Mouse (Mus musculus) limb, embryonic 15.5 days (tissue): ENCODE results near the gene Qsox1. TPM values are rescaled to one million over a fixed set of nuclear protein-coding genes. Genes with fewer than 3 reads are reported as not detected.

ENCODE experiments used
- ATAC-seq: fragments of 200-750 bp; cut with Nextera tagmentation; 2 replicates; pipeline ENCODE4 v1.8.0; 2017; ENCODE audit warnings: low read depth, moderate TSS enrichment; ENCODE audit not compliant: insufficient number of reproducible peaks, low FRiP score, low TSS enrichment
- H3K27ac ChIP-seq: fragments of 300-500 bp; sonication (generic); 2 replicates; pipeline ENCODE4 v1.5.1; 2015; ENCODE audit warnings: moderate library complexity, mild to moderate bottlenecking, inconsistent platforms
- H3K27me3 ChIP-seq: fragments of 300-500 bp; sonication (generic); 2 replicates; pipeline ENCODE4 v1.6.1; 2015; ENCODE audit warnings: inconsistent platforms
- H3K36me3 ChIP-seq: fragments of 300-500 bp; sonication (generic); 2 replicates; pipeline ENCODE4 v1.6.1; 2015; ENCODE audit warnings: inconsistent platforms
- H3K4me1 ChIP-seq: fragments of 300-500 bp; sonication (generic); 2 replicates; pipeline ENCODE4 v1.6.1; 2015; ENCODE audit warnings: inconsistent platforms
- H3K4me2 ChIP-seq: fragments of 300-500 bp; sonication (generic); 2 replicates; pipeline ENCODE4 v1.6.1; 2015; ENCODE audit warnings: mild to moderate bottlenecking, inconsistent platforms
- H3K4me3 ChIP-seq: fragments of 300-500 bp; sonication (generic); 2 replicates; pipeline ENCODE4 v1.5.1; 2015; ENCODE audit warnings: mild to moderate bottlenecking, inconsistent platforms
- H3K9ac ChIP-seq: fragments of 300-500 bp; sonication (generic); 2 replicates; pipeline ENCODE4 v1.6.1; 2015; ENCODE audit warnings: inconsistent platforms
- H3K9me3 ChIP-seq: fragments of 300-500 bp; sonication (generic); 2 replicates; pipeline ENCODE4 v1.6.1; 2016; ENCODE audit warnings: inconsistent platforms
- WGBS: fragments of 180-500 bp; shearing (Covaris S2); methylation state at CpG from one replicate; pipeline ENCODE4 v1.1.7; 2015; 5-methylcytosine and 5-hydroxymethylcytosine counted together
- polyA plus RNA-seq: library from polyadenylated mRNA; unstranded; fragments of >200 nt; fragmentation: Nextera tagmentation; extraction: Ambion mirVana; gene quantifications from 2 replicates; pipeline ENCODE4 v1.2.1, GENCODE M21; 2015

The Qsox1 gene
- polyA plus RNA-seq, 1 experiment from 2014 or later = 47.3 TPM

DNA sequence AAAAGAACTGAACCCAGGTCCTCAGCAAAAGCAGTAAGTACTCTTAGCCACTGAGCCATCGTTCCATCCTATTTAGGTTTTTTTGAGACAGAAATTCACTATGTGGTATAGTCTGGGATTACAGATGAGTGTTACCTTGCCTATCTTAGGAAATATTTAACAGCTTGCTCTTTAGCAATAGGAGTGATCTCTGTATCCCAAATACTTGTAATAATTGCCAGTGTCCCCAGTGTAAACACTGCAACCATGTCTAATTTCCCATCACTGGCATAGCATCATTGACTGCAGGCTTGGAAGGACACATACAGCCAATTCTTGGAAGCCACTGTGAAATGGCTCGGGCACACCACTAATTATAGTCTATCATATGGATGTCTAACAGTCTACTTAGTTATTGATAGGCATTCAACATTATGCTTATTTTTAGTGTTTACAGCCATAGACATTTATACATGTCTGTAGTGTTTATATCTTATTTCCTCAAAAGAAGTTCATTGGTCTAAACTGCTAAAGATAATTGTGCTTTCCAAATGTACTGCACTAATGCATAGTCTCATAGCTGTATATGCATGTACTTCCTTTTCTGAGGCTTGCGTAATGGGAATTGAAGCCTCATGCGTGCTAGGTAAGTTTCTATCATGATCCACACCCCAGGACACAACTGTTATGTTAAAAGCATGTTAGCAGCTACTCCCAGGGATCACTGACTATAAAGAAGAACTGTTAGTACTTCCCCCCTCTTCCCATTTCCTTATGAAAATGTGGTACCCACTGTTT lies 13.4 kb upstream of the Qsox1 start:
- Histone ChIP-seq H3K4me1 (no peaks in the 10 kb centered on the region), H3K27ac (no peak overlapping the region), H3K9me3 (no peaks in the 10 kb centered on the region), H3K27me3 (no peaks in the 10 kb centered on the region), H3K4me3 (no peak overlapping the region), H3K4me2 (no peak overlapping the region), H3K36me3 (no peaks in the 10 kb centered on the region), H3K9ac (no peak overlapping the region)
- ATAC-seq = no peak
- WGBS = 89% methylated on average over 4 of the region's 4 CpGs

DNA sequence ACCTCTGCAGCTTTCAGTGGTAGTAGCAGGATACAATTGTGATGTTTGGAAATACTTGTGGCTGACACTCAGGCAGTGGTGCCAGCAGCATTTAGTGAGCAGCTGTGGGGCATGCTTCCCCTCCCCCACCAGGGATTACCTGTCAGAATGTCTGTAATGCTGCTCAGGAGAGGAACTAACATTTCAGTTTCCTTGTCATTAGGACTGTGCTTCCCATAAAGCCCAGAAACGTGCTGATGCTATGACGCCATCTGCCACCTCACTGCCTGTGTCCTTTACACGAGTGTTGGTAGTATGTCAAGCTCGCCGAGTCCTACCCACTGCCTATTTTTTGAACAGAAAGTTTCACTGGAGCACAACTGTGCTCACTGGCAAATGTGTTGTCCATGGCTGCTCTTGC lies 8.0 kb upstream of the Qsox1 start:
- H3K9me3 ChIP-seq = no peaks in the 10 kb centered on the region
- no peaks in the 10 kb centered on the region for H3K27me3 ChIP-seq
- no peaks in the 10 kb centered on the region for H3K36me3 ChIP-seq
- H3K4me1 ChIP-seq = no peaks in the 10 kb centered on the region
- H3K4me3 ChIP-seq = no peak overlapping the region
- H3K27ac ChIP-seq = no peak overlapping the region
- H3K9ac ChIP-seq = no peak overlapping the region
- no peak for ATAC-seq
- no peak overlapping the region for H3K4me2 ChIP-seq
- WGBS = 85% methylated on average over 5 of the region's 5 CpGs

DNA sequence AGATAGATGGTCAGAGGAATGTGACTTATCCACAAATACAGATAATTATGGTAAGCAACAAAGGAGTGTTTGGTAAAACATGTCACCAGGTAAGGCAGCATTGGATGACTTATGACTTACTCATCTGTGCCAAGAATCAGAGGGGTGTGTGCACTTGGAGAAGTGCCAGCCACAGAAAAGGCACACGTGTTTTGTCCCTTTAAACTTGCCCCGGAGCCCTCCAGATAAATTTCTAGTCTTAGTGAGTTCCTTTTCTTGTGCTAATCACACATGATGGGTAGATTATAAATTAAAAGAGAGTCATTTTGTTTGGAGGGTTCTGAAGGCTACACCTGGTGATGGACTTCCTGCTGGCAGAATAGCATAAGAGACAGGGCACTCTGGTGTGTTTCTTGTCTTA lies 3.5 kb upstream of the Qsox1 start:
- H3K4me3 ChIP-seq = no peak overlapping the region
- no peak overlapping the region for H3K9ac ChIP-seq
- peaks cover 13% of the 10 kb centered on the region for H3K4me1 ChIP-seq
- no peak for ATAC-seq
- no peaks in the 10 kb centered on the region for H3K36me3 ChIP-seq
- no peak overlapping the region for H3K27ac ChIP-seq
- no peaks in the 10 kb centered on the region for H3K27me3 ChIP-seq
- 35% methylated on average over 2 of the region's 2 CpGs for WGBS
- no peaks in the 10 kb centered on the region for H3K9me3 ChIP-seq
- no peak overlapping the region for H3K4me2 ChIP-seq

- no peaks in the 10 kb centered on the region for H3K27me3 ChIP-seq
- no peaks in the 10 kb centered on the region for H3K36me3 ChIP-seq
- 0 out of 2 replicates have a peak, but pooled peaks have one; percentile 8 for ATAC-seq
- peak overlapping the region; percentile 76 for H3K4me2 ChIP-seq
- H3K9ac ChIP-seq = peak overlapping the region; percentile 65
- peak overlapping the region; percentile 55; the same call in 1 of the 2 replicates for H3K27ac ChIP-seq
- no peaks in the 10 kb centered on the region for H3K9me3 ChIP-seq
- peak overlapping the region; percentile 70 for H3K4me3 ChIP-seq
- WGBS = 3% methylated on average over 21 of the region's 22 CpGs
- H3K4me1 ChIP-seq = peaks cover 32% of the 10 kb centered on the region
Measured at GRCm38 (mm10) chr1:155811995-155812580, 601 bp downstream of the Qsox1 start.

DNA sequence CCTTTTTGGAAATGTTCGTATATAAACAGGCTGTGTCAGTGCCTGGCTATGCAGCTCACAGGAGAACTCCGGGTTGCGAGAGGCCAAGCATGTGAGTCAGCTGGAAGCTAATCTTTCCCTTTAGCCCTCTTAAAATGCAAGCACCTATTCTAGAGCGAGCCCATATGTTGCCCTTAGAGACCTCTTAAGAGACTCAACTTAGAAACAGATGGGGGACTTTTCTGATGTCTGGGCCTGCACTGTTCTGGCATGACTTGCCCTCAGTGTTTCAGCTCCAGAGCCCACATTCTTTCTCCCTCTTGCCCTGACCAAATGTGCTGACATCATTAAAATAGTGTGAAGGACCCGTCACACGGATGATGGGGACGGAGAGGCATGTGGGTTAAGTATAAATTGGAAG lies 2.1 kb downstream of the Qsox1 start:
- Histone ChIP-seq H3K4me1 (peaks cover 32% of the 10 kb centered on the region), H3K4me3 (0 out of 2 replicates have a peak overlapping the region, but pooled peaks have one; percentile 70), H3K9ac (0 out of 2 replicates have a peak overlapping the region, but pooled peaks have one; percentile 7), H3K27me3 (no peaks in the 10 kb centered on the region), H3K27ac (no peak overlapping the region; the same call in 1 of the 2 replicates), H3K9me3 (no peaks in the 10 kb centered on the region), H3K36me3 (no peaks in the 10 kb centered on the region), H3K4me2 (peak overlapping the region; percentile 21; the same call in 1 of the 2 replicates)
- WGBS = 46% methylated on average over 7 of the region's 7 CpGs
- ATAC-seq = no peak

DNA sequence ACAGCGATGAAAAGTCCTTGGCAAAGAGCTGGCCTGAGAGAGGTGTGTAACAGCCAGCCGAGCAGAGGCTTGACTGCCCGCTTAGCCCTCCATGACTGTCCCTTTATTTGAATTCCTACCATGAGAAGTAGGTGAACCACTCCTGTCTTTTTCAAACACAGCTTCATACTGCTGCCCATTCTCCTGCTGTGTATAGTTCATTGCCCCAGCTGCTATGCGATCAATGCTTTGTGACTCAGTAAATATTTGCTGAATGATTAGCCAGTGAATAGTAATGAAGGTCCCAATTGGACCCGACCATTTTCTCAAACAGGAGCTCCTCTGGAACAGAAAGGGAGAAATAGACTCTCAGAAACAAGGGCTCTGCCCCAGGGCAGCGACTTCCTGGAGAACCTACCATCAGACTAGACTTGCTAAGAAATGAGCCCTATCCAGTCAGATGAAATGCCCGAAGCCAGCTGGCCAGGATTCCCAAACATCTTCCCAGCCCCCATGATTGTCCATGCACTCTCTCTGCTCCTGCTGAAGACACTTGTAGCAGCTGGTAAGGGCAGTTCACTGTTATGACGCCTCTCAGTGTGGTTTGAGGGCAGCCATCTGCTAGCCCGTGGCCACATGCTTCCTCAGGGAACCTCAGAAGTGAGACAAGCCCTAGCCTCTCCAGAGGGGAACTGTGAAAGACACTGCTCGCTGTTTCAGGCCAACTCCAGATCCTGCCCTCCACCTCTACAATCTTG lies 2.8 kb downstream of the Qsox1 start:
- no peak for ATAC-seq
- 0 out of 2 replicates have a peak overlapping the region, but pooled peaks have one; percentile 7 for H3K9ac ChIP-seq
- H3K4me3 ChIP-seq = no peak overlapping the region
- H3K4me1 ChIP-seq = peaks cover 32% of the 10 kb centered on the region
- 63% methylated on average over 10 of the region's 10 CpGs for WGBS
- H3K27ac ChIP-seq = no peak overlapping the region; the same call in 1 of the 2 replicates
- H3K4me2 ChIP-seq = 0 out of 2 replicates have a peak overlapping the region, but pooled peaks have one; percentile 21
- no peaks in the 10 kb centered on the region for H3K36me3 ChIP-seq
- H3K9me3 ChIP-seq = no peaks in the 10 kb centered on the region
- H3K27me3 ChIP-seq = no peaks in the 10 kb centered on the region

DNA sequence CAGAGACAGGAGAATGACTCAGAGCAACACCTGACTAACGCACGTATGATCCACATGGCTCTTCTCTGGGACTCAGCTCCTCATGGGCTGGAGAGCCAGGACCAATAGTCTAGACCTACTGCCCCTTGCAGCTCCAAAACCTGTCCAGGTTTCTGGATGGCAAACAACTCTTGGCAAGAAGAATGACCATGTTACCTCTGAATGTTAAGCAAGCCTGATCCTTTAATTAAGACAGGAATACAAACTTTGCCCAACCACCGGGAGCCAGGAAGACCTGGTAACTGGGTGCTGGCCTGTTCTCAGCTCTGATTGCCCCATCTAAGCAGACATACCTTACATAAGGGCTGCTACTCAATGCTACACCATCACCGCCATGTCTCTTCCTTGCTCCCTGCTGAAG lies 4.4 kb downstream of the Qsox1 start:
- Histone ChIP-seq H3K9me3 (no peaks in the 10 kb centered on the region), H3K4me2 (no peak overlapping the region), H3K4me1 (peaks cover 28% of the 10 kb centered on the region), H3K4me3 (no peak overlapping the region), H3K27me3 (no peaks in the 10 kb centered on the region), H3K27ac (no peak overlapping the region), H3K9ac (no peak overlapping the region), H3K36me3 (0 out of 2 replicates have a peak, but pooled peaks cover 3% of the 10 kb centered on the region)
- no peak for ATAC-seq
- 90% methylated on average over 4 of the region's 4 CpGs for whole genome bisulfite sequencing

DNA sequence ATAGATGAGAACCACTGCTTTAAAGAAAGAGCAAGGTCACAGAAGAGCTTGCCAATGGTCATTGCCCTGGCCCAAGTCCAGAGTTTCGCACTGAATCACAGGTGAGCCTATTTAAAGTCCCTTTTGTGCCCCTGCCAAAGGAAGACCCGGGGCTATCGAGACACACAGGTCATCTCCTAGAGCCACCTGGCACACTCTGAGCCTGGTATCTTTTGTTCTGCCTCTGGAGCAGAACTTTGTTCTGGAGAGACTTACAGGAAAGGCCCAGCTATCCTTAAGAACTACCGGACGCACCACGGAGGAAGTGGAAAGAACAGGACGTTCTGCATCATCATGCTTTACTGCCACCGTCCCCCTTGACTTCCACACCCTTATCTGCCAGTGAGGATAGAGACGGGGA lies 7.1 kb downstream of the Qsox1 start:
- H3K4me3 ChIP-seq = no peak overlapping the region
- no peak overlapping the region for H3K4me2 ChIP-seq
- H3K36me3 ChIP-seq = peaks cover 15% of the 10 kb centered on the region
- 90% methylated on average over 9 of the region's 9 CpGs for WGBS
- no peaks in the 10 kb centered on the region for H3K9me3 ChIP-seq
- no peak for ATAC-seq
- H3K9ac ChIP-seq = no peak overlapping the region
- no peak overlapping the region for H3K27ac ChIP-seq
- H3K27me3 ChIP-seq = no peaks in the 10 kb centered on the region
- H3K4me1 ChIP-seq = peaks cover 14% of the 10 kb centered on the region

GRCm38 (mm10) chr1:155801014-155801991 lies 11.4 kb downstream of the Qsox1 start:
- Histone ChIP-seq H3K4me2 (no peak overlapping the region), H3K4me1 (0 out of 2 replicates have a peak, but pooled peaks cover 2% of the 10 kb centered on the region)
- WGBS = 67% methylated on average over 11 of the region's 11 CpGs

GRCm38 (mm10) chr1:155798000-155798399 lies 14.7 kb downstream of the Qsox1 start:
- H3K4me1 ChIP-seq = 0 out of 2 replicates have a peak, but pooled peaks cover 2% of the 10 kb centered on the region
- no peaks in the 10 kb centered on the region for H3K27me3 ChIP-seq
- no peak overlapping the region for H3K27ac ChIP-seq
- ATAC-seq = no peak
- WGBS = 88% methylated on average over 4 of the region's 4 CpGs
- H3K9me3 ChIP-seq = no peaks in the 10 kb centered on the region
- no peak overlapping the region for H3K9ac ChIP-seq
- H3K4me2 ChIP-seq = no peak overlapping the region
- H3K4me3 ChIP-seq = no peak overlapping the region
- H3K36me3 ChIP-seq = peaks cover 37% of the 10 kb centered on the region

More at GRCm38 (mm10) chr1:155801014-155801991, 11.4 kb downstream of the Qsox1 start:
- Histone ChIP-seq H3K9me3 (no peaks in the 10 kb centered on the region), H3K4me3 (no peak overlapping the region), H3K27me3 (no peaks in the 10 kb centered on the region), H3K9ac (no peak overlapping the region), H3K36me3 (peaks cover 19% of the 10 kb centered on the region), H3K27ac (no peak overlapping the region)
- ATAC-seq = no peak

DNA sequence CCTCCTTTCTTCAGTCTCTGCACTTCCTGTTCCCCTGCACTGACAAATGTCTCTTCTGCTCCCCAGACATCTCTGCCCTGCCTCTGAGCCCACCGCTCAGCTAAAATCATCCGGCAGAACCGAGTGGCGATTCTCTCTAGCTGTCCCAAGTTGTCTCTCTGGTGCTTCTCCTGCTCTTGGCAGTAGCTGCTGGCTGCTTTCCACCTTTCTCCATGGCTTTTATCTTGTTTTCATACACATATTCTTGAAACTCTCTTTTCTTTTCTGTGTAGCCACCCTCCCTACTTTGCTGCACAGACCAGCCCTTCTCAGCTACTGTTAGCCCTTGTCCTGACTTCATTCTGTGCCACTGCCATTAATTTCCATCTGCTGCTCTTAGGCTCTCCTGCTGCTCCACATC lies 15.3 kb downstream of the Qsox1 start:
- WGBS = 83% methylated on average over 4 of the region's 4 CpGs
- Histone ChIP-seq H3K36me3 (peaks cover 37% of the 10 kb centered on the region), H3K4me3 (no peak overlapping the region), H3K4me1 (0 out of 2 replicates have a peak, but pooled peaks cover 2% of the 10 kb centered on the region), H3K9ac (no peak overlapping the region), H3K27me3 (no peaks in the 10 kb centered on the region), H3K4me2 (no peak overlapping the region), H3K9me3 (no peaks in the 10 kb centered on the region), H3K27ac (no peak overlapping the region)
- no peak for ATAC-seq
